Mouse (Mus musculus) stomach, embryonic 14.5 days (tissue): Measurements from ENCODE around the gene Tfcp2. TPM values are rescaled to one million over a fixed set of nuclear protein-coding genes. Genes with fewer than 3 reads are reported as not detected.
"Not testable (repeated sequence)": the region's sequence is repeated elsewhere in the genome, so short reads cannot be mapped to it uniquely, and the experiment has no call there.

Experiments
- ATAC-seq: fragments of 200-750 bp; cut with Nextera tagmentation; 2 replicates; pipeline ENCODE4 v1.8.0; 2017; ENCODE audit warnings: low read depth, moderate TSS enrichment; ENCODE audit not compliant: insufficient number of reproducible peaks, insufficient read depth, low FRiP score
- H3K27ac ChIP-seq: fragments of 300-500 bp; sonication (generic); 2 replicates; pipeline ENCODE4 v1.5.1; 2014; ENCODE audit warnings: mild to moderate bottlenecking, low read length, moderate library complexity, mixed read lengths
- H3K27me3 ChIP-seq: fragments of 300-500 bp; sonication (generic); 2 replicates; pipeline ENCODE4 v1.6.1; 2014; ENCODE audit warnings: low read length, control low read depth, mixed read lengths; ENCODE audit not compliant: control insufficient read depth, insufficient read depth
- H3K36me3 ChIP-seq: fragments of 300-500 bp; sonication (generic); 2 replicates; pipeline ENCODE4 v1.6.1; 2014; ENCODE audit warnings: mild to moderate bottlenecking, control low read depth, low read length, moderate library complexity, mixed read lengths; ENCODE audit not compliant: control insufficient read depth, insufficient read depth
- H3K4me1 ChIP-seq: fragments of 300-500 bp; sonication (generic); 2 replicates; pipeline ENCODE4 v1.6.1; 2014; ENCODE audit warnings: low read length, control low read depth, mixed read lengths; ENCODE audit not compliant: control insufficient read depth, insufficient read depth
- H3K4me2 ChIP-seq: fragments of 300-500 bp; sonication (generic); replicated peaks from 2 replicates; pipeline ENCODE4 v1.6.1; 2014; ENCODE audit warnings: low read depth, low read length, control low read depth
- H3K4me3 ChIP-seq: fragments of 300-500 bp; sonication (generic); 2 replicates; pipeline ENCODE4 v1.5.1; 2014; ENCODE audit warnings: low read depth, low read length, control low read depth
- H3K9ac ChIP-seq: fragments of 300-500 bp; sonication (generic); replicated peaks from 2 replicates; pipeline ENCODE4 v1.6.1; 2014; ENCODE audit warnings: low read depth, mild to moderate bottlenecking, control low read depth, low read length, moderate library complexity, mixed read lengths
- H3K9me3 ChIP-seq: fragments of 300-500 bp; sonication (generic); 2 replicates; pipeline ENCODE4 v1.6.1; 2016; ENCODE audit warnings: low read depth, low read length, control low read depth; ENCODE audit not compliant: control insufficient read depth
- WGBS: fragments of 180-500 bp; shearing (Covaris S2); extraction: QIAGEN DNeasy Blood & Tissue Kit; methylation state at CpG from one replicate; pipeline ENCODE4 v1.1.7; 2014; 5-methylcytosine and 5-hydroxymethylcytosine counted together
- polyA plus RNA-seq: library from polyadenylated mRNA; unstranded; fragments of >200 nt; fragmentation: Nextera tagmentation; extraction: Ambion mirVana; gene quantifications from 2 replicates; pipeline ENCODE4 v1.2.1, GENCODE M21; 2014

Tfcp2 gene
- polyA plus RNA-seq, 1 experiment from 2014 or later: 30.1 TPM

- no peak overlapping the region for H3K9ac ChIP-seq
- no peak for ATAC-seq
- WGBS: 78% methylated on average over 2 of the region's 2 CpGs
- no peak overlapping the region for H3K4me3 ChIP-seq
- H3K4me1 ChIP-seq: no peaks in the 10 kb centered on the region
- no peak overlapping the region for H3K27ac ChIP-seq
- H3K9me3 ChIP-seq: no peaks in the 10 kb centered on the region
- peaks cover 51% of the 10 kb centered on the region for H3K36me3 ChIP-seq
- H3K27me3 ChIP-seq: no peaks in the 10 kb centered on the region
- H3K4me2 ChIP-seq: no peak overlapping the region
These were observed 36.7 kb downstream of the Tfcp2 start for GRCm38 (mm10) chr15:100515121-100515520.

GRCm38 (mm10) chr15:100513387-100513786 is 38.4 kb downstream of the Tfcp2 start:
- no peaks in the 10 kb centered on the region for H3K4me1 ChIP-seq
- H3K4me3 ChIP-seq: no peak overlapping the region
- no peak overlapping the region for H3K4me2 ChIP-seq
- H3K27ac ChIP-seq: no peak overlapping the region
- ATAC-seq: no peak
- no peak overlapping the region for H3K9ac ChIP-seq
- no peaks in the 10 kb centered on the region for H3K27me3 ChIP-seq
- H3K9me3 ChIP-seq: no peaks in the 10 kb centered on the region
- WGBS: 84% methylated on average over 4 of the region's 4 CpGs
- peaks cover 50% of the 10 kb centered on the region for H3K36me3 ChIP-seq

- Histone ChIP-seq H3K27me3 (no peaks in the 10 kb centered on the region), H3K4me2 (no peak overlapping the region), H3K9ac (no peak overlapping the region), H3K36me3 (peaks cover 58% of the 10 kb centered on the region), H3K27ac (no peak overlapping the region), H3K9me3 (no peaks in the 10 kb centered on the region), H3K4me3 (no peak overlapping the region), H3K4me1 (no peaks in the 10 kb centered on the region)
- WGBS: 94% methylated on average over 11 of the region's 11 CpGs
- no peak for ATAC-seq
These were observed 41.7 kb downstream of the Tfcp2 start for GRCm38 (mm10) chr15:100510072-100510471.

GRCm38 (mm10) chr15:100508454-100509167 is 43.2 kb downstream of the Tfcp2 start:
- Histone ChIP-seq H3K27ac (no peak overlapping the region), H3K9me3 (no peaks in the 10 kb centered on the region), H3K4me3 (no peak overlapping the region), H3K36me3 (peaks cover 51% of the 10 kb centered on the region), H3K4me2 (no peak overlapping the region), H3K27me3 (no peaks in the 10 kb centered on the region), H3K4me1 (no peaks in the 10 kb centered on the region), H3K9ac (no peak overlapping the region)
- no peak for ATAC-seq
- 93% methylated on average over 13 of the region's 13 CpGs for WGBS

- not testable (repeated sequence) for H3K27me3 ChIP-seq, H3K27ac ChIP-seq, H3K9ac ChIP-seq, H3K4me2 ChIP-seq, H3K4me3 ChIP-seq, H3K36me3 ChIP-seq, H3K9me3 ChIP-seq, H3K4me1 ChIP-seq, ATAC-seq
- 75% methylated on average over 8 of the region's 8 CpGs for WGBS
These were observed 52.3 kb downstream of the Tfcp2 start for GRCm38 (mm10) chr15:100499506-100499905.

- peak; percentile 95 for ATAC-seq
- Histone ChIP-seq H3K9ac (peak within 1 kb of the TSS; percentile 93), H3K27ac (peak within 1 kb of the TSS; percentile 95), H3K4me2 (peak within 1 kb of the TSS; percentile 87), H3K36me3 (no peaks in the 10 kb centered on the region), H3K4me1 (peaks cover 32% of the 10 kb centered on the region), H3K27me3 (no peaks in the 10 kb centered on the region), H3K4me3 (peak within 1 kb of the TSS; percentile 86), H3K9me3 (no peaks in the 10 kb centered on the region; the same call in 1 of the 2 replicates)
- 0% methylated on average over 40 of the region's 40 CpGs for WGBS
These were observed 56.7 kb downstream of the Tfcp2 start, which contains the start of gene Csrnp2 for GRCm38 (mm10) chr15:100495102-100495501. Csrnp2 (minus strand) TSS chr15:100495488.

- Histone ChIP-seq H3K27me3 (no peaks in the 10 kb centered on the region), H3K4me1 (peaks cover 37% of the 10 kb centered on the region), H3K4me3 (peak overlapping the region; percentile 86), H3K9ac (peak overlapping the region; percentile 93), H3K36me3 (no peaks in the 10 kb centered on the region), H3K4me2 (peak overlapping the region; percentile 87), H3K9me3 (no peaks in the 10 kb centered on the region; the same call in 1 of the 2 replicates), H3K27ac (peak overlapping the region; percentile 95)
- ATAC-seq: peak; percentile 64
- WGBS: under 1% methylated on average over 29 of the region's 29 CpGs
These were observed 57.2 kb downstream of the Tfcp2 start for GRCm38 (mm10) chr15:100494647-100495046.

GRCm38 (mm10) chr15:100491966-100492365 is 59.8 kb downstream of the Tfcp2 start:
- H3K4me3 ChIP-seq: no peak overlapping the region
- no peaks in the 10 kb centered on the region for H3K9me3 ChIP-seq
- no peak overlapping the region for H3K4me2 ChIP-seq
- H3K27me3 ChIP-seq: no peaks in the 10 kb centered on the region
- no peak for ATAC-seq
- no peak overlapping the region for H3K9ac ChIP-seq
- peaks cover 39% of the 10 kb centered on the region for H3K4me1 ChIP-seq
- WGBS: 63% methylated on average over 9 of the region's 9 CpGs
- H3K27ac ChIP-seq: no peak overlapping the region
- peaks cover 10% of the 10 kb centered on the region for H3K36me3 ChIP-seq

- no peak overlapping the region for H3K27ac ChIP-seq
- H3K36me3 ChIP-seq: peaks cover 36% of the 10 kb centered on the region
- no peak for ATAC-seq
- 84% methylated on average over 15 of the region's 15 CpGs for WGBS
- peaks cover 43% of the 10 kb centered on the region for H3K4me1 ChIP-seq
- no peak overlapping the region for H3K4me2 ChIP-seq
- no peak overlapping the region for H3K4me3 ChIP-seq
- H3K27me3 ChIP-seq: no peaks in the 10 kb centered on the region
- no peak overlapping the region for H3K9ac ChIP-seq
- no peaks in the 10 kb centered on the region for H3K9me3 ChIP-seq
These were observed 62.5 kb downstream of the Tfcp2 start for GRCm38 (mm10) chr15:100489263-100489662.
